Mouse (Mus musculus): ENCODE results near the gene Rnf41.
A peak's percentile ranks its signal among the peaks of the same experiment; 100 is the strongest.

Rnf41 gene

GRCm38 (mm10) chr10:128434681-128435080 is 23.2 kb downstream of the Rnf41 start:
- DNase-seq: no peak

GRCm38 (mm10) chr10:128435186-128435823 is 23.8 kb downstream of the Rnf41 start:
- DNase-seq: peak; percentile 82

GRCm38 (mm10) chr10:128435873-128436272 is 24.4 kb downstream of the Rnf41 start:
- peak; percentile 64 for DNase-seq

GRCm38 (mm10) chr10:128436376-128436775 is 24.9 kb downstream of the Rnf41 start:
- peak; percentile 72 for DNase-seq

GRCm38 (mm10) chr10:128438675-128439279 is 27.3 kb downstream of the Rnf41 start:
- DNase-seq: no peak

- peak; percentile 67 for DNase-seq
These were observed 28.9 kb downstream of the Rnf41 start for GRCm38 (mm10) chr10:128440407-128440806.

GRCm38 (mm10) chr10:128441324-128442119 is 30.1 kb downstream of the Rnf41 start:
- no peak for DNase-seq

GRCm38 (mm10) chr10:128442718-128443117 is 31.3 kb downstream of the Rnf41 start:
- no peak for DNase-seq

- DNase-seq: no peak
These were observed 32.9 kb downstream of the Rnf41 start for GRCm38 (mm10) chr10:128444354-128444753.

- no peak for DNase-seq
These were observed 34.0 kb downstream of the Rnf41 start for GRCm38 (mm10) chr10:128445407-128445806.

GRCm38 (mm10) chr10:128451014-128451413 is 39.6 kb downstream of the Rnf41 start:
- no peak for DNase-seq

GRCm38 (mm10) chr10:128454471-128454870 is 43.0 kb downstream of the Rnf41 start:
- DNase-seq: no peak

- DNase-seq: peak; percentile 85
These were observed 43.8 kb downstream of the Rnf41 start for GRCm38 (mm10) chr10:128455280-128455679.

- DNase-seq: no peak
These were observed 46.2 kb downstream of the Rnf41 start for GRCm38 (mm10) chr10:128457676-128458075.

- DNase-seq: peak; percentile 92
These were observed 46.9 kb downstream of the Rnf41 start for GRCm38 (mm10) chr10:128458348-128458718.

GRCm38 (mm10) chr10:128458719-128459408 is 47.4 kb downstream of the Rnf41 start, which contains the start of gene Smarcc2:
Gene Smarcc2, plus strand, starts transcription at chr10:128459248.
- peak; percentile 82 for DNase-seq

GRCm38 (mm10) chr10:128459409-128460269 is 48.2 kb downstream of the Rnf41 start:
- peak; percentile 72 for DNase-seq

GRCm38 (mm10) chr10:128460270-128460630 is 48.8 kb downstream of the Rnf41 start:
- DNase-seq: no peak

- no peak for DNase-seq
These were observed 62.9 kb downstream of the Rnf41 start for GRCm38 (mm10) chr10:128474366-128474765.

- no peak for DNase-seq
These were observed 74.9 kb downstream of the Rnf41 start for GRCm38 (mm10) chr10:128486370-128486769.

GRCm38 (mm10) chr10:128487861-128488712 is 76.6 kb downstream of the Rnf41 start:
- peak; percentile 72 for DNase-seq

All from cerebellum, adult 9-10 months (tissue).